Mouse (Mus musculus): ENCODE measurements around the gene Dhx57. TPM values are rescaled to one million over a fixed set of nuclear protein-coding genes. Genes with fewer than 3 reads are reported as not detected.

The Dhx57 gene
- total RNA-seq (2023): 32.3 TPM

GRCm38 (mm10) chr17:80290074-80290657 lies at the start of gene Dhx57, which contains the start of gene Morn2:
Dhx57 (minus strand) TSS chr17:80290476.
Morn2 (plus strand) TSS chr17:80290203.

GRCm38 (mm10) chr17:80307251-80307650 lies 17.0 kb upstream of the Dhx57 start, which contains the start of gene Arhgef33:
Arhgef33 (plus strand) TSS chr17:80307407.

GRCm38 (mm10) chr17:80224326-80225116 lies 65.8 kb downstream of the Dhx57 start, which contains the start of gene Gemin6:
Gemin6 (plus strand) TSS chr17:80224441.

GRCm38 (mm10) chr17:80206671-80207581 lies 83.3 kb downstream of the Dhx57 start, which contains the start of the genes Srsf7 and Ttc39d:
Srsf7 (minus strand) TSS chr17:80207307.
Ttc39d (plus strand) TSS chr17:80207460.

Other genes starting within 250 kb of the Dhx57 start
- 27.6 TPM for gene Hnrnpll, start 228.1 kb downstream of the Dhx57 start, total RNA-seq (2023)
- 7.6 TPM for gene Galm, start 163.0 kb downstream of the Dhx57 start, total RNA-seq (2023)
- gene Srsf7, start 83.2 kb downstream of the Dhx57 start, total RNA-seq (2023): 398 TPM
- not detected for gene Ttc39d, start 83.0 kb downstream of the Dhx57 start, total RNA-seq (2023)
- 6.1 TPM for gene Gemin6, start 66.0 kb downstream of the Dhx57 start, total RNA-seq (2023)
- gene Morn2, start 273 bp downstream of the Dhx57 start, total RNA-seq (2023): not detected
- gene Arhgef33, start 16.9 kb upstream of the Dhx57 start, total RNA-seq (2023): 4.1 TPM
- gene Gm10190, start 83.1 kb upstream of the Dhx57 start, total RNA-seq (2023): not detected
- gene Sos1, start 190.0 kb upstream of the Dhx57 start, total RNA-seq (2023): 30.0 TPM